Mouse (Mus musculus): Measurements from ENCODE around the gene Zswim1.
"Not testable (repeated sequence)": the region's sequence is repeated elsewhere in the genome, so short reads cannot be mapped to it uniquely, and the experiment has no call there.

Gene Zswim1

DNA sequence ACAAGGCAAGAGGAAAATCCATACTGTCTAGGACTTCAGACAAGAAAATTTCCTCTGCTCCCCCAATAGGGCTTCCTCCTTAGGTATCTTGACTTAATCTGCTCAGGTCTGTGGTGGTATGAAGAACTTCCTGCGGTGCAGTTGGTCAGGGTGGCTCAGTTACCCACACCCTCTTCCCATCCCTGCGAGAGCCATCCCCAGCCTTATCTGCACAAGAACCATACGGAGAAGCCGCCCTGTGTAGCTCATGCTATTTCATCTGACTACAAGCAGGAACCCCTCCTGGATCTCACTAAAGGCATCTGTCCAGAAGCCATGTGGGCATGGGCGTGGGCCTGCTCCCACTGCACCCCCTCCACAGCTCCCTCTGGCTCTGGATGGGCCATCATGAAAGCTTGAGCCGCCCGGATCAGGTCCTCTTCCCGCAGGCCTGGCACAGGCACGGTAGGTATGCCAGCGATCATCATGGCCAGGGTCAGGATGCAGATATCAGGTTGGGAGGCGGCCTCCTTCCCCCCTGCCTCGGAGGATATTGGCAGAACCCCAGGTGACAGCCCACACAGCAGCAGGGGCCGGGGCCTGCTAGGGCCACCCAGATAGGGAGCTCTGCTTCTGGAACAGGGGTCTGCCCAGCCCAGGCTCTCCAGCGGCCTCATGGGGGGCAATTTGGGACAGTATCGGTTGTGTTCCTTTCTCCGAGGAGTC, 4.8 kb downstream of the Zswim1 start:
- DNase-seq (ENCODE audit: low read depth, low spot score), result no peak

DNA sequence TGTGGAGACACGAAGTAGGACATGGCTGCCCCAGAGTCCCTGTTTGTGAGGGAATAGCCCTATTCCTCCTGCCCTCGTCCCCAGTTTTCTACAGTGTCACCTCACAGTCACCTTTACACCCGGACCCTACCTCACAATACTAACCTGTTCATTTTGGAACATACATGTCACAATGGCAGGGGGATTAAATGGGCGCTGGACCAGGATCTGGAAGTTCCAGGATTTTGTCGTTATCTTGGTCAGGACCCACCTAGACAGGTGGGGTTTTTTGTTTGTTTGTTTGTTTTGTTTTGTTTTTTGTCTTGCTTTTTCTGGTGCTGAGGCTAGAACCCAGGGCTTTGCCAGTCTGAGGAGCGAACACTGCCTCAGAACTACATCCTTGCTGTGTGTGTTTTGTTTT, 6.0 kb downstream of the Zswim1 start, which contains the start of gene Spata25:
TSS of gene Spata25 (minus strand) at position 101 of the 400 bp plus-strand sequence.
- no peak for DNase-seq (ENCODE audit: low read depth, low spot score)

DNA sequence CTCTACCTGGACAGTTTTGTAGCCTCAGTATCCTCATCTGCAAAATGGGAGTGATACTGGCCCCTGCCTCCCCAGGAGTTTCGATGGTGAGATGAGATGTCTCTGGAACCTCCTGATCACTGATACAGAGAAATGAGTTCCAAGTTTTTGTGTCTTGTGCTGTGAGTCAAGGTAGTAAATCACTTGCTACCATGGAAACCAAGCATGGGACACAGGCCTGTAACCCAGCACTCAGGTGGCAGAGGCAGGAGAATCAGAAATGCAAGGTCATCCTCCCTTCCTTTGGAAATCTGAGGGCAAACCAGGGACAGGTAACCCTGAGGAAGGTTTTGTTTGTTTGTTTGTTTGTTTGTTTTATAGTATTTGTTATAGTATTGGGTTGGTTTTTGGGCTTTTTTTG, 6.6 kb downstream of the Zswim1 start:
- peak; percentile 44 for DNase-seq (ENCODE audit: low read depth, low spot score)

DNA sequence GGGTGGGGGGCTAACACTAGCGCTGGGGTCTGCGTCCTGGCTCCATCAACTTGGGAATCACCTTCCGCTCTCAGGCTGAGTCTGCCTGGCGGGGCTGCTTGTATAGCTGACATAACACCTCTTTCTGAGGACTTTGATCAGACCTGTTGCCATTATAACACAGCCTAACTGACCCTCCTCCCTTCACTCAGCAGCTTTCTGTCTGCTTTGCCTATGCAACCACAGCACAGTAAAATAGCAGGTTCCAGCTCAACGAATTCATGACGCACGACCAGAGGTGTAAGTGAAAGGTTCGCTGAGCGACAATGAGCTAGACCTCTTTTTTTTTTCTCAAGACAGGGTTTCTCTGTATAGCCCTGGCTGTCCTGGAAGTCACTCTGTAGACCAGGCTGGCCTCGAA, 8.5 kb downstream of the Zswim1 start:
- no peak for DNase-seq (ENCODE audit: low read depth, low spot score)

DNA sequence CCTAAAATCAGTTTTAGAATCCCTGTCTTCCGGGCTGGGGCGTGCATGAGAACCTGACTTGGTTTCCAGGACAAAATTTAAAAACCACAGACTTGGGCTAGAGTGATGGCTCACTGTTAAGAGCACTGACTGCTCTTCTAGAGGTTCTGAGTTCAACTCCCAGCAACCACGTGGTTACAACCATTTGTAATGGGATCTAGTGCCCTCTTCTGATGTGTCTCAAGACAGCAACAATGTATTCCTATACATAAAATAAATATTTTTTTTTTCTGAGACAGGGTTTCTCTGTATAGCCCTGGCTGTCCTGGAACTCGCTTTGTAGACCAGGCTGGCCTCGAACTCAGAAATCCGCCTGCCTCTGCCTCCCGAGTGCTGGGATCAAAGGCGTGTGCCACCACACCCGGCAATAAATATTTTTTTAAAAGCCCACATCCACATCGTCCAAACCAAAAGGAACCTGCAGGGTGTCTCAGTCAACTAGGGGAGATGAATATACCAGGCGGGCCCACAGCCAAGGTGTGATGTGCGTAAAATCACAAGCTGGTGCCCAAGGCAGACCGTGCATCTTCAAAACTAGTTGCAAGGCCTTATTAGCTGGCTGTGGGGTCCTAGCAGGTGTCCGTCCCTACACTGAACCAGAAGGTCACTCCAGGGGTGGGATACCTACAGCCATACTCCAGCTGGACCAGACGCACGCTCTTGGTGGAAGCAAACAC, 9.7 kb downstream of the Zswim1 start:
- DNase-seq (ENCODE audit: low read depth, low spot score), result peak; percentile 55

DNA sequence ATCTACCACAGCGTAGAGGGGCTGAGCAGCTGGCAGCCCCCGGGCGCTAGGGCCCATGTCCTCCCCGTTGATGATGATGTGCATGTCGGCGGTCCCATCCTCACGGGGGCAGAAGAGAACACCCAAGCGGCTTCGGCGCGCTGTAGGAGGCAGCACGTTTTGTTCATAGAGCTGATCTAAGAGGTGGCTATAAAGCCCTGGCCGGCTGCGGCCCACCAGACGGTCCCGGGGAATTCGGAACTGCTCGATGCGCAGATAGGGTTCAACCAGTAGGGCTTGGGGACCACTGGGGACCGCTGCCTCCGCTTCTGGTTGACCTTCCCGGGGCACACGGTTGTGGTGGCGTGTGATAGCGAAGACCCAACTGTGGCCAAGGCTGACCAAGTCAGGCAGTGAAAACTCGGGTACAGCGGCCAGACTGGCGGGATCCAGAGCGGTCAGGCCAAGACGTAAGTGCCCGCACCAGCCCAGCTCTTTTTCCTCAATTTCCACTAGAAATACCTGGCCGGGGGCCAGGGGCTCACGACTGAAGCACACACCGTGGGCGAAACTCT, 10.3 kb downstream of the Zswim1 start, which contains the start of gene Ctsa:
TSS of gene Ctsa (plus strand) at position 126 of the 554 bp plus-strand sequence.
- peak; percentile 90 for DNase-seq (ENCODE audit: low read depth, low spot score)

DNA sequence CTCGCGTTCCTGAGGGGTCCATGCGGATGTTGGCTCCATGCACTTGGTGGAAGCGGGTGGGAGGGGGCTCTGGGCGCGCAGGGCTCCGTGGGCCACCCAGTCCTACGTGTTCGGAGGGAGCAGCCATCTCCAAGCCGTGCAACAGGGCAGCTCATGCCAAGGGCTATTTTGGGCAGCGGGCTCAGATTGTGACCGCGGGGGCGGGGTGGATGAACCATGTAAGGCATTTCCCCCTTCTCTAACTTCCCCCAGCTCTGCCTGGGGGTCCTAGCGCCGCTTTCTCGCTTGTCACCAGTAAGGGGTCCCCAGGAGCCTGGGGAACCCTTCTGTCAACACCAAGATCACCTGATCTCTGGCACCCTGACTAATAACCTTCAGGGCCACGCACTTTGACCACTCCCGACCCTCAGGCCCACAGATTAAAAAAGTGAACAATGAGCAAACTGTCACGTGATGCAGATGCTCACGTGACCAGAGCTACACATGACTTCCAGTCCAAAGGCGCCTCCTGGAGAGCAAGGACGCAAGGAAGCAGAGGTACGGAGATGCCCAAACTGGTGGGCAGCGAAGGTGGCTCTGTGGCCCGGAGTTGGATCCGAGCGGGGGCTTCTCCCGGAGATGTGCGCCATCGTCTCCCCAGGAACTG, 11.0 kb downstream of the Zswim1 start, which contains the start of gene Neurl2:
TSS of gene Neurl2 (minus strand) at position 143 of the 646 bp plus-strand sequence.
- peak; percentile 98 for DNase-seq (ENCODE audit: low read depth, low spot score)

DNA sequence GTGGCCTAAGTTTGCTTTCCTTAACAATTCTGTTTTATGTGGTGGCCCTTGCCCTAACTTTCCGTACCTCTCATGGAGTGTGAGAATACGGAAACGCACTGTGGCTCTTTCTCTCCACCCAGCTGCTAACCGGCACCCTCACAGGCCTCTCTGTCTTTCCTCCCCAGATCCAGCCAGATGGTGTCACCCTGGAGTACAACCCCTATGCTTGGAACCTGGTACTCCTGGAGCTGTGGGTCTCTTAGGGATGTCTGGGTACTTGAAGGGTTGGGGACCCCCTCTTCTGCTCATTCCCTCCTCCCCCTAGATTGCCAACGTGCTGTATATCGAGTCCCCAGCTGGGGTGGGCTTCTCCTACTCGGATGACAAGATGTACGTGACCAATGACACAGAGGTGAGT, 12.0 kb downstream of the Zswim1 start:
- peak; percentile 72 for DNase-seq (ENCODE audit: low read depth, low spot score)

DNA sequence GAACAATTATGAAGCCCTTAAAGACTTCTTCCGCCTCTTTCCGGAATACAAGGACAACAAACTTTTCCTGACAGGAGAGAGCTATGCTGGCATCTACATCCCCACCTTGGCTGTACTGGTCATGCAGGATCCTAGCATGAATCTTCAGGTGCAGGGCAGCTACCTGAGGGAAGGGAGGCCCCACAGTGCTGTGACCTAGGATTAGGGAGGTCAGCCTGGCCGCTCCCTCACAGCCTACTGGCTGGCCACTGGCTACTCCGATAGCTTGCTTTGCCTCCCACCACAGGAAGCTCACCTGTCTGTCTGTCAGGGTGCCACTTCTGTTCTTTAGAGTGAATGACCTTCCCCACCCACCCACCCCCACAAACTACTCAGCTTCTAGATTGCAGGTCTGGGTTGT, 12.7 kb downstream of the Zswim1 start:
- DNase-seq (ENCODE audit: low read depth, low spot score), result no peak

DNA sequence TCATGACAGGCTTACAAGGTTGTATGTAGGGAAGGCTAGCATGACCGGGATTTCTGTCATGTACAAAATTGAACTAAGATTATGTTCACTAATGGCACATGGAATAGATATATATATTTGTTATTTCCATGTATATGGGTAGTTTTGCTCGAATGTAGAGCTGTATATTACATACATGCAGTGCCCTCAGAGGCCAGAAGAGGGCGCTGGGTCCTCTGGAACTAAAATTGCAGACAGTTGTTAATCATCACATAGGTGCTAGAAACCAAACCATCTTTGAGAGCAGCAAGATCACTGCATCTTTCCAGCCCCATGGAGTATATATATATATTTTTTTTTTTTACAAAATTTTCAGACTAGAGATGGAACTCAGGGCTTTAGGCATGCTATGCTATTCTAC, 23.3 kb downstream of the Zswim1 start:
- peak; percentile 36 for DNase-seq (ENCODE audit: low read depth, low spot score)

DNA sequence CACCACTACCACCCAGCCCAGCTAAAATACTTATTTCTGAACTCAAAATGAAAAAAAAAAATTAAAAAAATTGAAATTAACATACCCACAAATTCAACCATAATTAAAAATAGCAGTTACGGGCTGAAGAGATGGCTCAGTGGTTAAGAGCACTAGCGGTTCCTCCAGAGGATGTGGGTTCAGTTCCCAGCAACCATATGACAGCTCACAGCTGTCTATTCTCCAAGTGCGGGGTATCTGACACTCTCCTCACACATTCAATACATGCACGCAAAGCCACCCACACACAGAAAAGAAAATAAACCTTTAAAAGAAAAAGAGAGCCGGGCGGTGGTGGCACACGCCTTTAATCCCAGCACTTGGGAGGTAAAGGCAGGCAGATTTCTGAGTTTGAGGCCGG, 27.6 kb downstream of the Zswim1 start:
- no peak for DNase-seq (ENCODE audit: low read depth, low spot score)

DNA sequence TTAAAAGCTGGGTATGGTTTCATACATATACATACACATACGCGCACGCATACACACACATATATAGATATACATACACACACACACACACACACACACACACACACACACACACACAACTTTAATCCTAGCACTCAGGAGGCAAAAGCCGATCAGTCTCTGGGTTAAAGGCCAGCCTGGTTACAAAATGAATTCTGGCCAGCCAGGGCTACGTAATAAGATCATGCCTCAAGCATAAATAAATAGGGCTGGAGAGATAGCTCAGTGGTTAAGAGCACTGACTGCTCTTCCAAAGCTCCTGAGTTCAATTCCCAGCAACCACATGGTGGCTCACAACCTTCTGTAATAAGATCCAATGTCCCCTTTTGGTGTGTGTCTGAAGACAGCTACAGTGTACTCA, 33.1 kb downstream of the Zswim1 start:
- not testable (repeated sequence) for DNase-seq (ENCODE audit: low read depth, low spot score)

DNA sequence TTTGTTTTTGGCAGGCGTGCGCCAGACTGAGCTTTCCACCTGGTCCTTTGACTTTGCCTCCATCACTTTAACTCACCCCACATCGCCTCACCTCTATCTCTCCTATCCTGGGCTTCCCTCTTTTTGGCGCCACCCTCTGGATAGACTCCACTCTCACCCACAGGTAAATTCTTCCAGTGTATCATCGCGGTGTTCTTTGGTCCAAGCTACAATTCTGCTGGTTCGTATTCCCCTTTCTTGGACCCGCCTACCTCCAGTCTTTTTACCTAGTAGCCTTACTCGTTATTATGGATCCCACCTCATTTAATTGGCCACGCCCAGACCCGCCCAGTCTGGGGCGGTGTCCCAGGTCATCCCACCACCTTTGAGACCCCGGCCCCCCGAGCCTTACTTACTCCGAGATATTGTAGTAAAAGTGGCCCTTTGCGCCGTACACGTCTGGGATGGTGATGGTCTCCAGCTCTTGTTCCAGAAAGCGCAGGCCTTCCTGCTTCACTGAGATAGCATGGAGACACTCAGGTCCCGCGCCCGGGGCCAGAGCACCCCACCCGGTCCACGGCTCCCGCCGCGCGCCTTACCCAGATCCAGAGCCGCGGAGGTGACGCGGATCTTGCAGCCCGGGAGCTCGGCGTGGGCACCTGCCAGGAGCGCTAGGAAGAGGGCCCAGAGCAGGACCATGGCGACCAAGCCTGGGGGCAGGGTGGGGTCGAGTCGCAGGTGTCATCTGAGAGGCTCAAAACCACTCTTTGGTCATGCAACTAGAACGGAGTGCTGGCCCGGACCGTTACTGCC, 34.0 kb downstream of the Zswim1 start:
- DNase-seq (ENCODE audit: low read depth, low spot score), result no peak

DNA sequence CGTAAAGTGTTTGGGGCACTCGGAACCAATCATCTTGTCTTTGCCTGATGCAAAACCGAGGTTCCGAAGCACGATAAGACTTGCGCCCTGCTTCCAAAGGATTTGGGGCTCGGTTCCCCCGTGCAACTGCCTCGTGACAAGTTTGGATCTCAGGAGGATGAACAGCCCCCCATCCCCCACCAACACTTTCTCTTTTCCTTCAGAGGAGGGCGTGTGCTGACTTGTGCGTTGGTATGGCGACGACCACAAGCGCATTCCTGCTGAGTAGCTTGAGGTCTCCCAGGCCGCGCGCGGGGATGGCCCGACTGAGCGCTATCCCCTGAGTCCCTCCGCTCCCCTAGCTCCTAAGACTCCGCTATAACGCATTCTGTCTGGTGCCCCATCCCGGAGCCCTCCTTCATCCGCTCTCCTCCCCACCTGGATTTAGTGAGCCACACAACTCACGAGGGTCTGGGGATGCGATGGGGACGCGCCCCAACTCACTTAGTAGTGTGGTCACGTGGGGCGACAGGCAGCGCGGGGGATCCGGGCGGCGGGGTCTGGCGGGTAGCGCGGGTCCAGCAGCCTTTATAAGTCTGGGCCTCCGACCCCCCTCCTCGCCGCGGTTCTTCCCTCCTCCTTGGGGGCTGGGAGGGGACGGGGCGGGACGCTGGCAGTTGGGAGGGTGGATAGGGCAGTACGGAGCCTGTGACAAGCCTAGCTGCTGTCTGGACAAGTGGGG, 34.8 kb downstream of the Zswim1 start, which contains the start of gene Pltp:
TSS of gene Pltp (minus strand) at position 611 of the 721 bp plus-strand sequence.
- DNase-seq (ENCODE audit: low read depth, low spot score), result peak; percentile 90

DNA sequence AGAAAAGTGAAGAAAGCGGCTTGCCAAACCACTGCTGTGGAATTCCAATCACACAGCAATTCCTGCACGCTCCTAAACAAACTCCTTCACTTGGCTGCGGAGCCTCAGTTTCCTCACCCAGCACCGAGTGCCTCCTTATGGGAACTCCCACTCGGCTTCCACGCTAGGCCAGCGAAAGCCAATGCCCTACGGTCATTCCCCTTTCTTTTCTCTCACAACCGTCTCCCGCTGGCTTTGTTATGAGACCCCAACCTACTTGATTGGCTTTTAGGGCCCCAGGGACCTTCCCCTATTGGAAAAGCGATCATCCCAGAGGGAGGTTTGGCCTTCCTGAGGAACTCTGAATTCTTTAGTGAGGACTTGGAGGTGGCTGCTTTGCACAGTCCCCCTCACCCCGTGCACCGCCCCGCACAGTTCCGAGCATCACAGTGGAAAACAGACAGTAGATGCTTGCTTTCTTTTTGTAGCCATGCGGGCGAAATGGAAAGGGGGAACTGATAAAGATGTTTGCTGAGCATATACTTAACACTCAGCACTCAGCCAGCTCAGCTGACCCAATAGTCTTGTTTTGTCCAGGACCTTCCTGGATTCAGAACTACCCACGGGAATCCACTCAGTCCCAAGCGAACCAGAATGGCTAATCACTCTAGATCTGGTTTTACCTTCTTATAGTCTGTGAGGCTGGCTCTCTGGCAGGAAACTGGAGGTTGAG, 35.5 kb downstream of the Zswim1 start:
- DNase-seq (ENCODE audit: low read depth, low spot score), result no peak

DNA sequence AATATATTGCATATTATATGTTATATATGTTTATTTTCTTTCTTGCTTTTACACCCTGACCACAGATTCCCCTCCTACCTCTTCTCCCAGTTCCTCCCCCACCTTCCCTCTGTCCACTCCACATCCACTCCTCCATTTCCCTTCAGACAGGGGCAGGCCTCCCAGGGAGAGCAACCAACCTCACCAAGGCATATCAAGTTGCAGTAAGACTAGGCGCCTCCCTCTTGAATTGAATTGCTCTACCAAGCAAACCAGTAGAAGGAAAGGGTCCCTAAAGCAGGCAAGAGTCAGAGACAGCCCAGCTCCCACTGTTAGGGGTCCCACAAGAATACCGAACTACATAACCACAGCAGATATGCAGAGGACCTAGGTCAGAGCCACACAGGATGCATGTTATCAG, 36.7 kb downstream of the Zswim1 start:
- DNase-seq (ENCODE audit: low read depth, low spot score), result no peak

DNA sequence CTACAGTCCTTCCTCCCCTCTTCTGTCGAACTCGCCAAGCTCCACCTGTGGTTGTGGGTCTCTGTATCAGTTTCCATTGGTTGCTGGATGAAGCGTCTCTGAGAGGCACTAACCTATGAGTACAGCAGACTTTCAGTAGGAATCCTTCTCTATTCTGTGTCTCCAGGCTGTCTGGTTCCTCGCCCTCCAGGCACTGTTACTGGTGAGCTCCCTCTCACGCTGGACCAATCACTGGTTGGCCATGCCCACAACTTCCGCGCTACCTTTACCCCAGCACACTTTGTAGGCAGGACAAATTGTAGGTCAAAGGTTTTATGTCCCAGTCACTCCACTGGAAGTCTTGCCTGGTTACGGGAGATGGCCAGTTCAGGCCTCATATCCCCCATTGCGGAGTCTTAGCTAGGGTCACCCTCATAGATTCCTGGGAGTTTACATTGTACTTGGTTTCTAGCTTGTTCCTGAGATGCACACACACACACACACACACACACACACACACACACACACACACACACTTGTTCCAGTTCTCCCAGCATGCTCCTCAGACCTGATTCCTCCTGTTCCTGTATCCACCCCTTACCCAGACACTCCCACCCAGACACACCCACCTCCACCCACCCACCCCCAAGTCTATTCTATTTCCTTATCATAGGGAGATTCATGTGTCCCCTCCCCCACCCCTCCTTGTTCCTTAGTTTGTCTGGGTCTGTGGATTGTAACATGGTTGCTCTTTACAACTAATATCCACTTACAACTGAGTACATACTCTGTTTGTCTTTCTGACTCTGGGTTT, 37.4 kb downstream of the Zswim1 start:
- no peak for DNase-seq (ENCODE audit: low read depth, low spot score)

DNA sequence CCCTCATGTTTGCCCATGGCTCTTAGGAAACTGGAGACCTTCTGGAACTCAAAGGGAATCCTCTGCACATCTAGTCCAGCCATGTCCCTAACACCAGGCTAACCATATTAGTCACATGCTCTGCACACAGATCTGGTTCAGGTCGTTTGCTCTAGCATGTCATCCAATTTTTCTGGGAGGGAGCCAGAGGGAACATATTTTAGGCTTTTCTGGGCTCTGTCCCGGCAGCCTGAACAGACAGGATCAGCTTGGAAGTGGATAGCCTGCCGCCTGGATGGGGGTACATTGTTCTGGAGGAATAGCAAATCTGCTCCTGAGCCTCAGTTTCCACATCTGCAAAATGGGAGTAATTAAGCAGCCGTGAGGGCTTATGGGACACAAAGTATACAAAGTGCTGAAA, 38.6 kb downstream of the Zswim1 start:
- DNase-seq (ENCODE audit: low read depth, low spot score), result peak; percentile 33

DNA sequence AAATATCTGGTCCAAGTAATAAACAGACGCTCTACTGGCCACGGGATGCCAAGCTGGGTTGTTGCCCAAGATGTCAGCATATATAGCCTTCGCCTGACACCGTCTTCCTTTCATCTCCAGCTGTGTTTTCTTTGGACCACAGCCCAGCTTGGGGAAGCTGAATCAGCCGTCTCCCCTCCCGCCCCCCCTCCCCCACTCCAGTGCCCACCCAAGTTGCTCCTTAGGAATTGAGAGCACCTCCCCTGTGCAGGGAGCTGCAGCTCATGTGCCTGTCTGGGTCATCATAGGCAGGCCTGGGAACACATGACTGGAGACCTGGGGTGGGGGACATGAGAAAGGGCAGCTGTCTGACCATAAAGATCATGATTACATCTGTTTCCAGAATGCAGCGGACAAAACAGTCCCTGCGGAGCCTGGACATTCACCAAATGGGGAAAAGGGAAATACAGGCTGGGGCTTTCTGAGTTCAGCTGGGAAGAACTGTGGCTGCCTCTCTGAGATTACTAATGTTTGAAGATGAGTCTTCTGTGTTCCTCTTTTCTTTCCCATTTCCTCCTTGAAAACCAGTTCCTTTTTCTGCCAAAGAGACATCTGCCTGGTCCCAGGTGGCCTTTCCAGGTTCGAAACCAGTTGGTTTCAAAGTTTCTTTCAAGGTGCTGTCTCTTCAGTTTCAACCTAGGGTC, 39.8 kb downstream of the Zswim1 start:
- peak; percentile 72 for DNase-seq (ENCODE audit: low read depth, low spot score)
